Mouse (Mus musculus) C2C12 (cell line): ENCODE results near the gene Misp.

Experiments
- CEBPB ChIP-seq: IDR thresholded peaks from one replicate; pipeline ENCODE4 v1.6.1; 2011; ENCODE audit warnings: low read depth, mild to moderate bottlenecking, control low read depth, moderate library complexity
- CTCF ChIP-seq: IDR thresholded peaks from one replicate; pipeline ENCODE4 v1.5.1; 2011; ENCODE audit not compliant: control insufficient read depth, insufficient read depth, insufficient read length
- FOSL1 ChIP-seq: IDR thresholded peaks from one replicate; pipeline ENCODE4 v1.8.0; 2011; ENCODE audit warnings: mild to moderate bottlenecking, low read length; ENCODE audit not compliant: poor library complexity, insufficient read depth, severe bottlenecking
- MAX ChIP-seq: IDR thresholded peaks from one replicate; pipeline ENCODE4 v1.6.1; 2011; ENCODE audit warnings: mild to moderate bottlenecking, control low read depth
- MYOD1 ChIP-seq: IDR thresholded peaks from one replicate; pipeline ENCODE4 v1.6.1; 2011; ENCODE audit warnings: low read depth; ENCODE audit not compliant: control insufficient read depth, insufficient read length
- MYOG ChIP-seq: IDR thresholded peaks from one replicate; pipeline ENCODE4 v1.6.1; 2011; ENCODE audit not compliant: control insufficient read depth, insufficient read length; ENCODE audit errors: extremely low read depth
- USF1 ChIP-seq: IDR thresholded peaks from one replicate; pipeline ENCODE4 v1.6.1; 2011; ENCODE audit warnings: low read depth, mild to moderate bottlenecking, control low read depth, moderate library complexity

DNA sequence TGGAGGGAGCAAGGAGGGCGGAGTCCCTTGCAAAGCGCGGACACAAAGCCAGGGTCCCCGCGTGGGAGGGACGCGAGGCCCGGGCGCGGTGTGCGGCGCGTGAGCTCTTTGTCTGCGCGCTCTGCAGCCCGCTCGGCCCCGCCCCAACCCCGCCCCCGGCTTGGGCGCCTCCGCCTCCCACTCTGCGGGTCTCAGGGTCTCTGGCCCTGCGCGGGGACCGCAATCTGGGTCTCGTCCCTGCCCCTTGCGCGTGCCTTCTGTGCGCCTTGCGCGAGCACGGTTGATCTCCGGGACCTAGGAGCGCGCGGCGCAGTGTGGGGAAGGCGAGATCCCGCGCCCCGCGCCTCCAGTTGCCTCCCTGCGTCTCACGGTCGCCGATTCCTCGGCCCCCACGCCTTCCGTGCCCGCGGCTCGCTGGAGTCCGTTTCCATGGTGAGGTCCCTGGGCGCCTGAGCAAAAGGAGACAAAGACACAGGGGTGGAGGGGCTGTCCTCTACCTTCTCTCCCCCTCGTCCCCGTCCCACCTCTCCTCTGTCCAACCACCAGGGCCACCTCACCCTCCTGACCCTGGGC is 53.6 kb downstream of the Misp start, which contains the start of the genes Prtn3 and Plppr3:
- no peak for TF ChIP-seq CTCF
- no peak for TF ChIP-seq MYOG
- TF ChIP-seq MYOD1: no peak
- no peak for TF ChIP-seq MAX
- TF ChIP-seq USF1: no peak
- no peak for TF ChIP-seq CEBPB
- no peak for TF ChIP-seq FOSL1
